Mouse (Mus musculus) left cerebral cortex, adult 2 months (tissue): ENCODE measurements around the gene Gramd1b. TPM values are rescaled to one million over a fixed set of nuclear protein-coding genes. Genes with fewer than 3 reads are reported as not detected.

Experiments used
- DNase-seq, 2 experiments: peaks; one replicate each; pipeline ENCODE4 v3.0.0; 2021 to 2022; ENCODE audit warnings: low spot score in 2 of 2, mixed read lengths in 1 of 2; ENCODE audit errors: extremely low spot score in 1 of 2
- H3K27ac ChIP-seq: fragments of 200-600 bp; 2 replicates; pipeline ENCODE4 v1.8.1; 2022
- H3K4me3 ChIP-seq: fragments of 200-600 bp; 2 replicates; pipeline ENCODE4 v1.8.1; 2022
- CTCF ChIP-seq: fragments of 200-600 bp; IDR thresholded peaks from 2 replicates; pipeline ENCODE4 v1.8.1; 2022; ENCODE audit warnings: antibody characterized with exemption, mild to moderate bottlenecking, moderate library complexity
- intact Hi-C: fragments of 180-260 bp; cut with DNase I; formaldehyde crosslinking; loops from one replicate; pipeline ENCODE4 v1.15.1; 2025
- total RNA-seq, 2 experiments: library from RNA; stranded (reverse); gene quantifications; 2 replicates each; pipeline ENCODE4 v1.2.3; 2021

Gramd1b gene
- total RNA-seq, 2 experiments from 2014 or later = 178 to 192 TPM

DNA sequence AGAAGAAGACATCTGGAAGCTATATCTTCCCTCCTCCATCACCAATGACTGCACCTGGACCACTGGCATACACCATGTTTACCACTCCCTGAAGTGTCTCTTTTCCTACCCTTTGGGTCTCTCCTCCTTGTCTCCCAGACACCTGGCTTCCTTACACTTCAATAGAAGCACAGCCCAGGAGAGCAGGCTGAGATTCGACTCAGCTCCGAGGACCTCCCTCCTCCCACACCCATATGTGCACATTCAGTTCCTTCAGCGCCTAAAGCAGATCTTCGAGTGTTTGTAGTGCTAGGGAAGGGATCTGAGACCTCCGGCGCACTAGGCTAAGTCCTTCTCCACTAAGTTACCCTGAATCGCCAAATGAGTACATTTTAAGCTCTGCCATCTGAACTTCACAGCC, 127.4 kb downstream of the Gramd1b start:
- TF ChIP-seq CTCF = no peak
- intact Hi-C loops = no loop called here
- peak overlapping the region; percentile 21; the same call in 1 of the 2 replicates for H3K27ac ChIP-seq
- H3K4me3 ChIP-seq = no peak overlapping the region
- peak in 1 of 2 experiments; percentile 57 for DNase-seq

DNA sequence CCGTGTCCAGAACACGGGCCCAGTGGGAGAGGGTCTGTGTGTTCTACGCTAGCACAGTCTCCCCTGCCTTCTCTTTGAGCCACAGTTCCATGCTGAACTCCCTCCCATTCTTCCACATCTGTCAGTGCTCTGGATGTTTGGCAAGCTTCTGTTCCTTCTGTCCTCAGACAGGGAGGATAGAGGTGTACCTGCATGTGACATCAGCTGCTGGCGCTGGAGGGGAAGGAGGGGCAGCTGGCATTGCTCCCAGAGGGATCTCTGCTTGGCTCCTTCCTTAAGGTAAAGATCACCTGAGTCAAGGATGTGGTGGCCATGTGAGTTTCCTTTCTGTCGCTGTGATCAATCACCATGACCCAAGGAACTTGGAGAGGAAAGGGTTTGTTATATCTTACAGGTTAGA, 129.4 kb downstream of the Gramd1b start:
- H3K27ac ChIP-seq = no peak overlapping the region
- no peak overlapping the region for H3K4me3 ChIP-seq
- TF ChIP-seq CTCF = no peak
- DNase-seq = no peak
- intact Hi-C loops = no loop called here

DNA sequence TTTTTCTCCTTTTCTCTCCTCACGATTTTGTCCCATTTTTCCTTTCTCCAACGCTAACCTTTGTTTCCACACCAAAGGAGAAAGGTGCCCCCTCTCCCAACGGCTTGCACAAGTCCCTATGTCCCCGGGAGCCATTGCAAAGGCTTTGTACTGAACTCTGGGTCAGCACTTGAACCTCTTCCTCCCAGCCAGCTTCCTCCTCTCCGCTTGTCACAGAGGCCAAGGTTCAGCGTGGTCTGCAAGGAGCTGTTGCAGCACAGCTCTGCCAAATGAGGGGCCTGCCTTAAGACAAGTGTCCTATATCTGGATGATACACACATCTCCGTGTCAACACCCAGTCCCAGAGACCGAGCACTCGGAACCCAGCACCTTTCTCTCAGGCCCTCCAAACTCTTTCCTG, 130.3 kb downstream of the Gramd1b start:
- TF ChIP-seq CTCF = no peak
- intact Hi-C loops = no loop called here
- no peak overlapping the region for H3K27ac ChIP-seq
- no peak overlapping the region for H3K4me3 ChIP-seq
- no peak for DNase-seq

DNA sequence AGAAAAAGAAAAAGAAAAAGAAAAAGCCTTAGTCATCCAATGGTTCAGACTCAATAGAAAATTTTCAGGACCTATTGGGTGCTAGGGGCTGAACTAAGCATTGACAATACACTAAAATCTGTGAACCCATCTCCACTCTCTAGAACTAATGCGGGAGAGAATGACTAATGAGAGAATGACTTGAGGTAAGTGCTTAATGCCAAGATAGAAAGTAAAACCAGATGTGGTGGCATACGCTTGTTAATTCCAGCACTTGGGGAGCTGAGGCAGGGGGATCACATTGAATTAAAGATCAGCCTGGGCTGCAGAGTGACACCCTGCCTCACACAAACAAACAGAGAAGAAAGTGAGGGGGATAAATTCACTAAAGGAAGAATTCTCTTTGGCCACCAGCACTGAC, 131.0 kb downstream of the Gramd1b start:
- H3K4me3 ChIP-seq = no peak overlapping the region
- no peak overlapping the region; the same call in 1 of the 2 replicates for H3K27ac ChIP-seq
- no peak for TF ChIP-seq CTCF
- intact Hi-C loops = no loop called here
- DNase-seq = no peak

DNA sequence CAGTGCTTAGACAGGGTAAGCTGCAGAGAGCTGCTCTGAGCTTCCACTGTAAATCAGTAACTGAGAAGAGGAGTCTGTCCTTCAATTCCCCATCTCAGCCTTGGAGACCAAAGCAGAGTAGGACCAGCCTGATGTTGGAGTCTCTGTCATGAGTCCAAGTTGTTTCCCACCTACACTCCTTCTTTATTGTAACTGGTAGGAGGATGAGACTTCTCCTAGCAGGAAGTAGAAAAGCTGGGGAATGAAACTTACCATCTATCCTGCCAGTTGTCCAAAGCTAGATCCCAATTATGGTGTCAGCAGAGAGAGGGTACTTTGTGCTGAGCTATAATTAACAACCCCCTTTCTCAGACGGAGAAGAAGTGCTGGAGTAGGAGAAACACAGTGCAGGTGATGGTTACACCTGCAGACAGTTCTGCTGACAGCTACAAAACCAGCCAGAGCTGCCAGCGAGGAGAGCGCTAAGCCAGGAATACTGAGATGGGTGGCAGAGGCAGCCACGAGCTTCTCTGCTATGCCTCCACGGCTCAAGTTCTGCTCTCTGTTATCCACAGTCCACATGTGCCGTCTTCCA, 131.7 kb downstream of the Gramd1b start:
- H3K27ac ChIP-seq = peak overlapping the region; percentile 66
- no peak for TF ChIP-seq CTCF
- no peak overlapping the region for H3K4me3 ChIP-seq
- intact Hi-C loops = loop anchor here (10.0 kb wide), 1 partner anchor 175 kb away; no protein-coding TSS in a partner anchor
- DNase-seq = peak in 1 of 2 experiments; percentile 48

DNA sequence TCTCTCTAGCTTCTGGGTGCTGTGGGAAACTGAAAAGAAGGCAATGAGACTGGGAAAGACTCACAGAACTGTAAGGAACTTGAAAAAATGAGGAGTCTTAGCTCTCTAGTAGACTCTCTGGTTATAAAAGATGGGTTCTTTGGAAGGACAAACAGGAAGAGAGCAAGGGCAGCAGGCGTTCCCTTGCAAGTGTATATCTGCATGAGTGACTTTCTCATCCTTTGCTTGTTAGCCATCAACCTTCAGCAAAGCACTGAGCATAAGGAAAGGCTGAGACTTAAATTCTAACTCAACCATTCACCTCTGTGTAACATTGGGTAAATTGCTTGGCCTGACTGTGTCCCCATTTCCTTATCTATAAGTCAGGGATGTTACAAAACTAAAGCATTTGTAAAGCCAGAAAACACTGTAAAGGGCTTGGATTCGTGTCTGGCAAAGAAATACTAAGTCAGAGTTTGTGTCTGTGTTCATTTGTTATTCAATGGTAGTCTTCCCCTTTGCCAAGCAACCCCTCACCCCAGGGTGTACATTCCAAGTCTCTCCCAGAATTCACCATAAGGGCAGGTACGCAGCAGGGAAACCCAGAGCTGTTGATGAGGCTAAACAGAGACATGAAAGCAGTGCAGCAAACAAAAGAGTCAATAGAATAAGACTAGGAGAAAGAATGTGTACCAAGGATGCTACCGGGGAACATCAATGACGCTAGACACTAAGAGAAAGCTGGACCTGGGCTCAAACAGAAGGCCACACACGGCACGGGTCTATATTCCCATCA, 133.5 kb downstream of the Gramd1b start:
- intact Hi-C loops = loop anchor here (10.0 kb wide), 1 partner anchor 173 kb away; no protein-coding TSS in a partner anchor
- H3K4me3 ChIP-seq = no peak overlapping the region
- no peak for TF ChIP-seq CTCF
- H3K27ac ChIP-seq = no peak overlapping the region
- no peak for DNase-seq

DNA sequence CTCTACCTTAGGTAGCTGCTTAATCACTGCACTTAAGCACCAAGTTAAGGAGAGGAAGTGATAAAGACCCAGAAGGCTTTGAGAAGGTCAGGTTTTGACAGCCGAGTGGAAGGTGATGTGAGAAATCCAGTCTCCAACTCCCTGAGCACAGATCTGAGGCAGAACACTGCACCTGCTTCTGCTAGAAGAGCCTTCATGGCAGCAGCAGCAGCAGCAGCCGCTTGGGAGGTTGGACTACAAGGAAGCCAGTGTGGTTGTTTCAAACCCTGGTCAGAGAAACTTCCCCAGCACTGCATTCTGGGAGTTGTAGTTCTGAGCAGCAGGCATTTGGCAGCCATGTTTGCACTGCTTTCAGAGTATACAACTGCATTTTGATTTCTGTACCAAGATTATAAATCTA, 134.1 kb downstream of the Gramd1b start:
- peak overlapping the region; percentile 76 for H3K27ac ChIP-seq
- intact Hi-C loops = loop anchor here (10.0 kb wide), 1 partner anchor 172 kb away; no protein-coding TSS in a partner anchor
- peak overlapping the region; percentile 43 for H3K4me3 ChIP-seq
- DNase-seq = peak; percentile 66 to 68
- TF ChIP-seq CTCF = no peak

DNA sequence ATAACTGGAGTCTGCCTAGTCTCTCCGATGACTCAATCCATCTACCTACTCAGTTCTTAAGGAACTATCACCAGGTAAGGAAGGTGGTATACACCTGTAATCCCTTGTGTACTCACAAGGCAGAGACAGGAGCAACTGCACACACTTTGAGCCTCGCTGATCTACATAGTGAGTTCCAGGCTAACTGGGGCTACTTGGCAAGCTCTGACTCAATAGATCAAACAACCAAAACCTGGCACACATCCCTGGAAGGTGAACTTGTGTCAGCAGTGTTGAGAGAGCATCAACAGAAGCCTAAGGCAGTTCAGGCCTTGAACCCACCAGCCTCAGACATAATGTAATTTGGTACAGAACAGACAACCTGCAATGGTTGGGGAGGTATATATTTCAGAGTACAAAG, 135.0 kb downstream of the Gramd1b start:
- no peak for TF ChIP-seq CTCF
- intact Hi-C loops = loop anchor here (10.0 kb wide), 1 partner anchor 171 kb away; no protein-coding TSS in a partner anchor
- DNase-seq = no peak
- H3K4me3 ChIP-seq = no peak overlapping the region
- H3K27ac ChIP-seq = no peak overlapping the region

DNA sequence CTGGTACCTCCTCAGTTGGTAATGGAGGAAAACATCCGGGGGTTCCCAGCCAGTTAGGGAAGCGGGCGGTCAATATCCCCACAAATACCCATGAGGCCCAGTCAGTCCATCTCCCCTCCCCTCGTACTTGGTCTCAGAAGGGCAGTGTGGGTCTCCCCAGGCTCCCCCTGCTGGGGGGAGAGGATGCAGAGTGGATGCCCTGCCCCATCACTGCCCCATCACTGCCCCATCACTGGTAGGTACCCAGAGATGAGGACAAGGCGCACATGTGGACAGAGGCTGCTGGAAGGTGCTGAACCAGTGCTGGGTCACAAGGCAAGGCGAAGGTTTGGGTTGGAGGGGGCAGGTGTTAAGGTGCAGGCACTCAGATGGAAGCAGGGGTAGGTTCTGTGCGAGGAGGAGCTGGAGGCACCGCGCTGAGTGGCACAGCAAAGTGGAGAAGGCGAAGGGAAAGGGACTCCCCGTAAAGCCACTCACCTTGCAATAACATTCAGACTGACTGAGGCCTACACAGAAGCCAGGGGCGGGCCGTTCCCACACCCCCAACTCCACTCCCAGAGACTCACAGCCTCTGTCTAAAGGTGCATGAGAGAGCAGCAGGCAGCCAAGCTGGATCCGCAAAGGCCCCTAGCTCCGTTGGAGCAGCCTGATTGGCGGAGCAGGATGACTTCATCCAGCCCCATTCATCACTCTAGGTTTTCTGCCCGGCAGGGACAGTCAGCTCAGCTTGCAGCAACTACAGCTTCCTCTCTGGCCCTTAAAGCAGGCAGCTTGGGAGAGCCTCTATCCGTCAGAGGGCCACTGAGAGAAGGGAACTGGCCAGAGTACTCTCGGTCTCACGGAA, 139.1 kb downstream of the Gramd1b start:
- intact Hi-C loops = loop anchor here (5.0 to 10.0 kb wide), 2 partner anchors 45 to 167 kb away; no protein-coding TSS in a partner anchor
- TF ChIP-seq CTCF = peak; percentile 36
- DNase-seq = peak; percentile 79 to 83
- H3K4me3 ChIP-seq = peak overlapping the region; percentile 18
- peak overlapping the region; percentile 88 for H3K27ac ChIP-seq

DNA sequence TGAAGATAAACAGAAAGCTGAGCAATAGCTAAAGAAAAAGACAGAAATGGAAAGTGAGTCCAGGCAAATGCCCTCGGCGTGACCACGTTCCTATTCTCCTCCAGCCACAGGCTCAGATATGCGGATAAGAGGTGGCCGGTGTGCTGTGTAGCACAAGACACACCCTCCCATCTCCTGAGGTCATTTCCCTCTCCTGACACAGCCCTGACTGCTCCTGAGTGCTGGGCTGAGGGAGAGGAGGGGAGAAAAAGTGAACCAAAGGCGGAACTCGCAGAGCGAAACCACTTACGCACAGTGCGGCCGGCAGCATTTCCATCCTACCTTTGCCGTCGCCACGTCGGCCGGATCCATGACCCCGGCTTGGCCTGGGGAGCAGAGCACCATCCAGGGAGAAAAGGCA, 139.8 kb downstream of the Gramd1b start:
- Histone ChIP-seq H3K4me3 (peak overlapping the region; percentile 18), H3K27ac (peak overlapping the region; percentile 88)
- DNase-seq = no peak
- intact Hi-C loops = loop anchor here (5.0 to 10.0 kb wide), 2 partner anchors 44 to 167 kb away; no protein-coding TSS in a partner anchor
- no peak for TF ChIP-seq CTCF

DNA sequence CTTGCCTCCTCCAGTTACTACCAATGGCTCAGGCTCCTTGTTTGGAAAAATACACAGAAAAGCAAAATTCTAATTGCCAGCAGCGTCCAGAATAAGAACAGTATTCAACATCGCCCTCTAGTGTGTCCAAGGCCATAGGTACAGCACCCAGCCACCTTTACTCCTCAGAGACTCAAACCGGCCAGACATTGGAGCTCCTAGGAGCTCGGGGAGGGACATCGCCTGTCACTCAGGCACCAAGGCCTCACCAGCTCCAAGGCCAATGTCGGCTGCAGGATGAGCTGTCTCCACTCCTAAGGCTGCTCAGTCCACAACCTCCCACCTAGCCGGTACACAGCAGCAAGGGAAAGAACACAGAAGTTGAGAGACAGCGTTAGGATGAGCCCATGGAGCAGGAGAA, 140.3 kb downstream of the Gramd1b start:
- TF ChIP-seq CTCF = peak; percentile 56
- peak overlapping the region; percentile 18 for H3K4me3 ChIP-seq
- peak; percentile 43 to 51 for DNase-seq
- intact Hi-C loops = loop anchor here (5.0 to 10.0 kb wide), 2 partner anchors 44 to 166 kb away; no protein-coding TSS in a partner anchor
- peak overlapping the region; percentile 88 for H3K27ac ChIP-seq
